Mouse (Mus musculus): Measurements from ENCODE around the gene Klf4. TPM values are rescaled to one million over a fixed set of nuclear protein-coding genes. Genes with fewer than 3 reads are reported as not detected.

Klf4 gene
- polyA plus RNA-seq, 1 experiment from 2014 or later = 3.3 TPM

GRCm38 (mm10) chr4:55480322-55480767, 51.9 kb downstream of the Klf4 start:
- Histone ChIP-seq H3K4me2 (peak overlapping the region; percentile 60), H3K4me1 (replicated peaks) (peaks cover 9% of the 10 kb centered on the region; the same call in 1 of the 2 replicates), H3K36me3 (no peaks in the 10 kb centered on the region), H3K9ac (replicated peaks) (peak overlapping the region; percentile 42), H3K27ac (no peak overlapping the region), H3K9me3 (no peaks in the 10 kb centered on the region), H3K27me3 (no peaks in the 10 kb centered on the region), H3K4me3 (replicated peaks) (peak overlapping the region; percentile 34)
- ATAC-seq (ENCODE audit: insufficient number of reproducible peaks, insufficient read depth, low FRiP score, low TSS enrichment, low read depth) = peak; percentile 82
- WGBS = 17% methylated on average over 25 of the region's 25 CpGs

GRCm38 (mm10) chr4:55478333-55478732, 53.9 kb downstream of the Klf4 start:
- ATAC-seq (ENCODE audit: insufficient number of reproducible peaks, insufficient read depth, low FRiP score, low TSS enrichment, low read depth) = no peak
- no peak overlapping the region for H3K4me2 ChIP-seq
- H3K27ac ChIP-seq = no peak overlapping the region
- H3K9me3 ChIP-seq = no peaks in the 10 kb centered on the region
- no peaks in the 10 kb centered on the region for H3K27me3 ChIP-seq
- no peak overlapping the region for H3K4me3 ChIP-seq (replicated peaks)
- H3K36me3 ChIP-seq = no peaks in the 10 kb centered on the region
- no peak overlapping the region for H3K9ac ChIP-seq (replicated peaks)
- 71% methylated on average over 5 of the region's 5 CpGs for WGBS
- peaks cover 15% of the 10 kb centered on the region; the same call in 1 of the 2 replicates for H3K4me1 ChIP-seq (replicated peaks)

- peaks cover 15% of the 10 kb centered on the region; the same call in 1 of the 2 replicates for H3K4me1 ChIP-seq (replicated peaks)
- no peak overlapping the region for H3K4me2 ChIP-seq
- H3K9ac ChIP-seq (replicated peaks) = no peak overlapping the region
- H3K36me3 ChIP-seq = no peaks in the 10 kb centered on the region
- H3K4me3 ChIP-seq (replicated peaks) = no peak overlapping the region
- H3K9me3 ChIP-seq = no peaks in the 10 kb centered on the region
- WGBS = 29% methylated on average over 4 of the region's 4 CpGs
- no peak overlapping the region for H3K27ac ChIP-seq
- no peak for ATAC-seq (ENCODE audit: insufficient number of reproducible peaks, insufficient read depth, low FRiP score, low TSS enrichment, low read depth)
- H3K27me3 ChIP-seq = no peaks in the 10 kb centered on the region
These were observed 54.3 kb downstream of the Klf4 start for GRCm38 (mm10) chr4:55477933-55478332.

GRCm38 (mm10) chr4:55477210-55477759, 55.0 kb downstream of the Klf4 start:
- 82% methylated on average over 7 of the region's 7 CpGs for WGBS
- no peak for ATAC-seq (ENCODE audit: insufficient number of reproducible peaks, insufficient read depth, low FRiP score, low TSS enrichment, low read depth)
- H3K9ac ChIP-seq (replicated peaks) = no peak overlapping the region
- no peaks in the 10 kb centered on the region for H3K27me3 ChIP-seq
- no peaks in the 10 kb centered on the region for H3K9me3 ChIP-seq
- H3K4me2 ChIP-seq = no peak overlapping the region
- no peak overlapping the region for H3K27ac ChIP-seq
- no peak overlapping the region for H3K4me3 ChIP-seq (replicated peaks)
- H3K4me1 ChIP-seq (replicated peaks) = peaks cover 15% of the 10 kb centered on the region; the same call in 1 of the 2 replicates
- H3K36me3 ChIP-seq = no peaks in the 10 kb centered on the region

Other genes starting within 250 kb of the Klf4 start
- 95.5 and 101 TPM in 2 replicates for gene Rad23b, start 182.4 kb downstream of the Klf4 start, polyA plus RNA-seq (2016; fragmentation: Nextera tagmentation; extraction: Ambion mirVana)

Measured in limb, embryonic 12.5 days (tissue).